Mouse (Mus musculus) liver, embryonic 15.5 days (tissue): ENCODE data around the gene Dcaf5. TPM values are rescaled to one million over a fixed set of nuclear protein-coding genes. Genes with fewer than 3 reads are reported as not detected.
"Not testable (repeated sequence)": the region's sequence is repeated elsewhere in the genome, so short reads cannot be mapped to it uniquely, and the experiment has no call there.

Source experiments
- ATAC-seq: fragments of 200-750 bp; cut with Nextera tagmentation; 2 replicates; pipeline ENCODE4 v1.8.0; 2017; ENCODE audit warnings: moderate number of reproducible peaks, mild to moderate bottlenecking, moderate library complexity; ENCODE audit not compliant: insufficient read depth
- H3K27ac ChIP-seq: fragments of 300-500 bp; sonication (generic); replicated peaks from 2 replicates; pipeline ENCODE4 v1.5.1; 2015; ENCODE audit warnings: mild to moderate bottlenecking, inconsistent platforms
- H3K27me3 ChIP-seq: fragments of 300-500 bp; sonication (generic); 2 replicates; pipeline ENCODE4 v1.6.1; 2015; ENCODE audit warnings: mild to moderate bottlenecking, inconsistent platforms
- H3K36me3 ChIP-seq: fragments of 300-500 bp; sonication (generic); replicated peaks from 2 replicates; pipeline ENCODE4 v1.6.1; 2015; ENCODE audit warnings: moderate library complexity, mild to moderate bottlenecking, inconsistent platforms
- H3K4me1 ChIP-seq: fragments of 300-500 bp; sonication (generic); replicated peaks from 2 replicates; pipeline ENCODE4 v1.6.1; 2015; ENCODE audit warnings: inconsistent platforms
- H3K4me2 ChIP-seq: fragments of 300-500 bp; sonication (generic); 2 replicates; pipeline ENCODE4 v1.6.1; 2015; ENCODE audit warnings: moderate library complexity, mild to moderate bottlenecking, inconsistent platforms
- H3K4me3 ChIP-seq: fragments of 300-500 bp; sonication (generic); replicated peaks from 2 replicates; pipeline ENCODE4 v1.5.1; 2015; ENCODE audit warnings: mild to moderate bottlenecking, inconsistent platforms
- H3K9ac ChIP-seq: fragments of 300-500 bp; sonication (generic); 2 replicates; pipeline ENCODE4 v1.6.1; 2015; ENCODE audit warnings: moderate library complexity, mild to moderate bottlenecking, inconsistent platforms
- H3K9me3 ChIP-seq: fragments of 300-500 bp; sonication (generic); replicated peaks from 2 replicates; pipeline ENCODE4 v1.6.1; 2016; ENCODE audit warnings: inconsistent platforms
- WGBS: fragments of 180-500 bp; shearing (Covaris S2); methylation state at CpG from one replicate; pipeline ENCODE4 v1.1.7; 2015; ENCODE audit warnings: mixed read lengths; ENCODE audit not compliant: insufficient replicate concordance; 5-methylcytosine and 5-hydroxymethylcytosine counted together
- polyA plus RNA-seq: library from polyadenylated mRNA; unstranded; fragments of >200 nt; fragmentation: Nextera tagmentation; extraction: Ambion mirVana; gene quantifications from 2 replicates; pipeline ENCODE4 v1.2.1, GENCODE M21; 2015

Gene Dcaf5
- polyA plus RNA-seq: 2.2 and 3.2 TPM in 2 replicates

DNA sequence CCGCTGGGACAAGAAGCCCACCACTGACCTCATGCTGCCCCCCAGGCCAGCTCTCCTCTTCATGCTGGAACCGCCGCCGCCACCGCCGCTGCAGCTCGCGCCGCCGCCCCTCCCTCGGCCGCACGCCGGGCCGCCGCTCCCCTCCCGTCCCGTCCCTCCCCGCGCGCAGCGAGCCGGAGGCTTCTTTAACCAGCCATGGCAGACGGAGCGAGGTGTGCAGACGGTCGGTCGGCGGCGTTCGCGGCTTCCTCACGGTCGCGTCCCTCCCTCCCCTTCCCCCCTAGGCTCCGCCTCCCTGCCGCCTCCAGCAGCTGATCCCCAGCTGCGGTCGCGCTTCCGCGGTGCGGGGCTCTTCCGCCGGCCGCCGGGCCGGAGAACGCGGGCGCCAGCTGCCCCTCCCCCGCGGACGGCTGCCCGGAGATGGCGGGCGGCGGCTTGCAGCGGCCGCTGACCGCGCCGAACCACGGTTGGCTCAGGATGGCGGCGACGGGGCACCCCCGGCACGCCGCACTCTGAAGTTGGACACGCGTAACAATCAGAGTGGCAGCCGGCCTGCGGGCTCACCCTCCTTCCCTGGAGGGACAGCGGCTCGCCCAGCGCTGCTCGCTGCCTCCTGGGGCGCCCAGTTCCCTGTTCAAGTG lies at the start of gene Dcaf5:
Gene Dcaf5 (minus strand): TSS at position 266 of the 641 bp plus-strand sequence.
- H3K27me3 ChIP-seq: no peaks in the 10 kb centered on the region; the same call in 1 of the 2 replicates
- 1% methylated on average over 71 of the region's 79 CpGs for WGBS
- peak within 1 kb of the TSS; percentile 76 for H3K9ac ChIP-seq
- H3K36me3 ChIP-seq: no peaks in the 10 kb centered on the region
- H3K27ac ChIP-seq: peak within 1 kb of the TSS; percentile 75
- H3K9me3 ChIP-seq: no peaks in the 10 kb centered on the region
- peak within 1 kb of the TSS; percentile 79 for H3K4me3 ChIP-seq
- H3K4me1 ChIP-seq: peaks cover 32% of the 10 kb centered on the region
- peak; percentile 80 for ATAC-seq
- peak within 1 kb of the TSS; percentile 95 for H3K4me2 ChIP-seq

- no peaks in the 10 kb centered on the region for H3K4me1 ChIP-seq
- no peak overlapping the region for H3K9ac ChIP-seq
- ATAC-seq: no peak
- no peaks in the 10 kb centered on the region for H3K9me3 ChIP-seq
- H3K36me3 ChIP-seq: 0 out of 2 replicates have a peak, but pooled peaks cover 5% of the 10 kb centered on the region
- WGBS: 51% methylated on average over 3 of the region's 3 CpGs
- no peaks in the 10 kb centered on the region for H3K27me3 ChIP-seq
- no peak overlapping the region for H3K27ac ChIP-seq
- no peak overlapping the region for H3K4me3 ChIP-seq
- H3K4me2 ChIP-seq: no peak overlapping the region
Measured at GRCm38 (mm10) chr12:80483397-80483796, 47.0 kb upstream of the Dcaf5 start.

DNA sequence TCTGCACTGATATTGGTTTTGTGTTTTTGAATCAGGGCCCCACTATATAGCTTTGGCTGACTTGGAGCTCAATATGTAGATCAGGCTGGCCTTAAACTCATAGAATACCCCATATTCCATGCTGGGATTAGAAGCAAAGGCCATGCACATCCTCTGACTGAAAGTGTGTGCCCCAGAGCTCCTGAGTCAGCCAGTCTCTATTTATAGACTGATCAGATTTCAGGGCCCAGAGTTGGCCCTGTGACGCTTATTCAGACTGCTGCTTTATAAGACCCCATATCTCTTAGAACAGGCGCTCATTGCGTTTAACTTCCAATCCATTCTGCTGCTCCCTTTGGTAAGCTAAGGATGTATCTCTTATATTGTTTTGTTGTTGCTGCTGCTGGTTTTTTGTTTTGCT lies 43.6 kb upstream of the Dcaf5 start:
- no peaks in the 10 kb centered on the region for H3K27me3 ChIP-seq
- H3K4me1 ChIP-seq: no peaks in the 10 kb centered on the region
- no peak overlapping the region for H3K9ac ChIP-seq
- no peaks in the 10 kb centered on the region for H3K9me3 ChIP-seq
- H3K4me2 ChIP-seq: no peak overlapping the region
- 0 out of 2 replicates have a peak, but pooled peaks cover 5% of the 10 kb centered on the region for H3K36me3 ChIP-seq
- H3K27ac ChIP-seq: no peak overlapping the region
- no peak for ATAC-seq
- H3K4me3 ChIP-seq: no peak overlapping the region
- 62% methylated on average over 3 of the region's 3 CpGs for WGBS

GRCm38 (mm10) chr12:80473731-80474130 lies 37.3 kb upstream of the Dcaf5 start:
- Histone ChIP-seq H3K27ac (no peak overlapping the region), H3K9me3 (no peaks in the 10 kb centered on the region), H3K36me3 (no peaks in the 10 kb centered on the region), H3K4me3 (no peak overlapping the region), H3K4me2 (no peak overlapping the region), H3K4me1 (0 out of 2 replicates have a peak, but pooled peaks cover 7% of the 10 kb centered on the region), H3K9ac (no peak overlapping the region), H3K27me3 (no peaks in the 10 kb centered on the region)
- 31% methylated on average over 3 of the region's 3 CpGs for WGBS
- ATAC-seq: no peak

DNA sequence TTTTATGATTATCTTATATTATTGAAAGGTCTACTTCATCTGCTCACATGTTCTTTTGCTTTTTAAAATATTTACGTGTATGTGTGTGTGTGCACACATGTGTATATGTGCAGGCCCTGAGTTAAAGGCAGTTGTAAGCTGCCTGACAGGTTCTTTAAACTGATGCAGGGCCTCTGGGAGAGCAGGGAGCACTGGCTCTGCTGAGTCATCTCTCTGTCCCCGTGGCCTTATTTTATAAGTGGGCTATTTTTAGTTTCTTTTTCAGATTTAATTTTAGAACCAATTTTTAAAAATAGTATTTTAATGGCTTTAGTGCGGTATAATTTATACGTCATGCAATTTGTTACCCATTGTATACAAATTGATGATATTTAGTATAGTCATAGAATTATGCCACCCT lies 35.5 kb upstream of the Dcaf5 start:
- ATAC-seq: no peak
- Histone ChIP-seq H3K4me3 (no peak overlapping the region), H3K4me2 (no peak overlapping the region), H3K9ac (no peak overlapping the region), H3K9me3 (no peaks in the 10 kb centered on the region), H3K27me3 (no peaks in the 10 kb centered on the region), H3K27ac (no peak overlapping the region), H3K4me1 (0 out of 2 replicates have a peak, but pooled peaks cover 7% of the 10 kb centered on the region), H3K36me3 (no peaks in the 10 kb centered on the region)
- 61% methylated on average over 4 of the region's 4 CpGs for WGBS

DNA sequence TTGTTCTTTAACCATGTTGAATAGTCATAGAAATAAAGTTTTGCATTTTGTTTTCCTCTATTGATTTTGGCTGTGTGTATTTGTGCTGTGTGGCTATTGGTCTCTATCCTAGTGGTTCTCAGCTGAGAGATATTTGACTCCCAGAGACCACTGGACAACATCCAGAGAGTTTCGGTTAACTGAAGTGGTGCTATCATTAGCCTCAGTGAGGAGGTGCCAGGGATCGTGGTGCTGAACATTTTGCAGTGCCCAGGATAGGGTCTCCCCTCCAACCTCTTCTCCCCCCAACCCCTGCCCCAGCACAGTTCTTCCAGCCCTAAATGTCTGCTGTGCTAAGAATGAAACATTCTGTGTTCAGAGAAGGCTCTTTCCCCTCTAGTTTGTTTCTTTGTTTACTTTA lies 33.8 kb upstream of the Dcaf5 start:
- Histone ChIP-seq H3K4me3 (no peak overlapping the region), H3K9me3 (no peaks in the 10 kb centered on the region), H3K27ac (no peak overlapping the region), H3K27me3 (no peaks in the 10 kb centered on the region), H3K4me1 (0 out of 2 replicates have a peak, but pooled peaks cover 7% of the 10 kb centered on the region), H3K9ac (no peak overlapping the region), H3K4me2 (no peak overlapping the region), H3K36me3 (no peaks in the 10 kb centered on the region)
- no peak for ATAC-seq
- WGBS: 64% methylated on average over 2 of the region's 2 CpGs

DNA sequence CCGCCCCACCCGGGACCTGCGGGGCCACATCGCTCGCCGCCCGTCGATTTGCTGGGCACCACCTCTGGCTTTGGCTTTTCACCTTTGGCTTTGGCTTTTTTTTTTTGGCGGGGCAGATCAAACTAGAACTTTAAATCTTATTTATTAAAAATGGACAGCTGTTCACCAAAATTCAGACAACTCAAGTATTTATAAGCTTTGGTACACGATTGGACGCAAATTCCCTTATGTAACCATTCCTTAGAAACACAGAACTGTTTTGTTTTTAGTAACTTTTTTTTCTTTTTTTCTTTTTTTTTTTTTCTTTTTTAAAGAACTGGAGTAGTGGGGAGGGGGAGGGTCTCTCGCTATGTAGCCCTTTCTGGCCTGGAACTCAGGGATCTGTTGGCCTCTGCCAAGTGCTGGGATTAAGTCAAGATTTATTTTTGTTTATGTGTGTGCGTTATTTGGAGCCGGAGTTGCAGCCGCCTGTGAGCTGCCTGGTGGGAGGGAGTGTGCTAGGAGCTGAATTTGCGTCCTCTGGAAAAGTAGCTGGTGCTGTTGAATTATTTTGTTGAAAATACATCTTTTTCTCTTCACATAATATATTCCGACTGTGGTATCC lies 27.4 kb upstream of the Dcaf5 start:
- Histone ChIP-seq H3K4me3 (peak overlapping the region; percentile 86), H3K27me3 (no peaks in the 10 kb centered on the region), H3K36me3 (no peaks in the 10 kb centered on the region), H3K4me2 (peak overlapping the region; percentile 92), H3K4me1 (peaks cover 13% of the 10 kb centered on the region), H3K27ac (peak overlapping the region; percentile 75; the same call in 1 of the 2 replicates), H3K9me3 (no peaks in the 10 kb centered on the region), H3K9ac (peak overlapping the region; percentile 69)
- no peak for ATAC-seq
- 15% methylated on average over 17 of the region's 17 CpGs for WGBS

DNA sequence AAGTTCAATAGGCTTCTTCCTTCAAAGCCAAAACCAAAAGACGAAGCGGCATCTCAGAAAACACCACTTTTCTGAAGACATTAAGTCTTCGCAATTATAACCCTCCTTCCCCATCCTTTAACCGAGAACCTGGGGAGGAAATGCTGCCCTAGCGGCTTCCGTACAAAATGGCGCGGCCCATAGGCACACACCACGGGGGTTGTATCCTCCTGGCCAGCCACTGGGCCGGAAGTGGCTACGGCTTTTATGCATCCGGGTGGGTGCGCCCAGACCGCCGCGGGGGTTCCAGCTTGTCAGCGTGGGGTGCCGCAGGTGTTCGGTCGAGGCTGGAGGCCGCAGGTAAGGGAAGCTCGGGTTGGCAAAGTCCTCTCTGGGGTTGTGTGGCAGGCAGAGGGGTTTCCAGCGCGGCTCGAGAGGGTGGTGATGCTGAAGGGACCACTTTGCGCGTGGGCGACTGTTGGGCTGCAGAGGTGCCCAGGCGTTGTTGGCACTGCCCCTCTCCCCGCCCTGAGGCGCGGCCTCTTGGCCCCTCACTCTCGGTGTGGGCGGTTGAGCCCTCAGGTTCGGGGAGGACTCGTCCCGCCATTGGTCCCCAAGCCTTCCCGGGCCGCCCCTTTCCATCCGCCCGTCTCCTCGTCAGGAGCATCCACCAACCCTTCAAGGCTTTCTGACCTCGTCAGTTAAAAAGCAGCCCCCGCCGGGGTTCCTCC lies 26.7 kb upstream of the Dcaf5 start, which contains the start of gene Exd2:
Gene Exd2 (plus strand): TSS at position 154 of the 710 bp plus-strand sequence.
- peak; percentile 96 for ATAC-seq
- H3K9me3 ChIP-seq: no peaks in the 10 kb centered on the region
- H3K9ac ChIP-seq: peak within 1 kb of the TSS; percentile 69
- peak within 1 kb of the TSS; percentile 92 for H3K4me2 ChIP-seq
- peak within 1 kb of the TSS; percentile 86 for H3K4me3 ChIP-seq
- no peaks in the 10 kb centered on the region for H3K36me3 ChIP-seq
- WGBS: under 1% methylated on average over 45 of the region's 45 CpGs
- peak within 1 kb of the TSS; percentile 75 for H3K27ac ChIP-seq
- no peaks in the 10 kb centered on the region for H3K27me3 ChIP-seq
- H3K4me1 ChIP-seq: peaks cover 13% of the 10 kb centered on the region

- H3K9me3 ChIP-seq, H3K36me3 ChIP-seq, ATAC-seq, H3K27me3 ChIP-seq: not testable (repeated sequence)
- Histone ChIP-seq H3K27ac (0 out of 2 replicates have a peak overlapping the region, but pooled peaks have one; percentile 75), H3K4me2 (peak overlapping the region; percentile 92), H3K9ac (peak overlapping the region; percentile 69; the same call in 1 of the 2 replicates), H3K4me3 (peak overlapping the region; percentile 86), H3K4me1 (peaks cover 13% of the 10 kb centered on the region)
- WGBS: 4% methylated on average over 10 of the region's 10 CpGs
Measured at GRCm38 (mm10) chr12:80462292-80462896, 26.0 kb upstream of the Dcaf5 start.

- no peak overlapping the region for H3K4me3 ChIP-seq
- no peaks in the 10 kb centered on the region for H3K36me3 ChIP-seq
- H3K4me1 ChIP-seq: peaks cover 3% of the 10 kb centered on the region; the same call in 1 of the 2 replicates
- H3K9me3 ChIP-seq: no peaks in the 10 kb centered on the region
- H3K27ac ChIP-seq: no peak overlapping the region
- 65% methylated on average over 5 of the region's 5 CpGs for WGBS
- H3K27me3 ChIP-seq: no peaks in the 10 kb centered on the region; the same call in 1 of the 2 replicates
- H3K9ac ChIP-seq: no peak overlapping the region
- H3K4me2 ChIP-seq: no peak overlapping the region
- no peak for ATAC-seq
Measured at GRCm38 (mm10) chr12:80458033-80458432, 21.6 kb upstream of the Dcaf5 start.
